Mouse (Mus musculus) splenic B cell, adult 2 months (primary cell): ENCODE results near the gene Prkce.

Source experiments
- DNase-seq: peaks from one replicate; pipeline ENCODE4 v3.0.0-alpha.2; 2011; ENCODE audit warnings: low read depth, low spot score
- H3K27me3 ChIP-seq: 2 replicates; pipeline ENCODE4 v1.6.1; 2012; ENCODE audit warnings: mild to moderate bottlenecking, low read length, moderate library complexity, mixed read lengths; ENCODE audit not compliant: control insufficient read depth, poor library complexity, insufficient read depth, severe bottlenecking
- H3K36me3 ChIP-seq: 2 replicates; pipeline ENCODE4 v1.6.1; 2012; ENCODE audit warnings: mild to moderate bottlenecking, low read length, moderate library complexity, mixed read lengths; ENCODE audit not compliant: control insufficient read depth, poor library complexity, insufficient read depth, severe bottlenecking

Gene Prkce

GRCm38 (mm10) chr17:86198496-86199465, 31.2 kb downstream of the Prkce start:
- no peaks in the 10 kb centered on the region; the same call in 1 of the 2 replicates for H3K36me3 ChIP-seq
- no peak for DNase-seq
- no peaks in the 10 kb centered on the region for H3K27me3 ChIP-seq

DNA sequence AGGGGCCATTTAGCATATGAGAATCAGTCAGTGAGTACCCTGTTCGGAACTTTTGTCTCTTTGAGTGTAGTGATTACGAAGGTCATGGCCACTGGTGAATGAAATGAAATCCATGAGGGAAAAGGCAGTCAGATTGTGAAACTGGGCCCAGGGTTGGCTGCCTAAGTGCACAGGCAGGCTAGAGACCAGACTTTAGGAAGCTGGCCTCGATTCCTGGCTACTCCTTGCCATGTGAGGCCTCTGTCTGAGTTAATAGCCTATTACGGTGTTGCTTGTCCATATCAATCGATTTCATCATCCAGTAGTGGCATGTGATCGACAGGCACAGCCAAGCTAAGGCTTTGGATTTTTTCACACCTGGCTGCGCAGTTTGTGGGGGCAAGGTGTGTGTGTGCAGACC, 34.4 kb downstream of the Prkce start:
- DNase-seq, result no peak
- H3K36me3 ChIP-seq, result no peaks in the 10 kb centered on the region
- H3K27me3 ChIP-seq, result no peaks in the 10 kb centered on the region

DNA sequence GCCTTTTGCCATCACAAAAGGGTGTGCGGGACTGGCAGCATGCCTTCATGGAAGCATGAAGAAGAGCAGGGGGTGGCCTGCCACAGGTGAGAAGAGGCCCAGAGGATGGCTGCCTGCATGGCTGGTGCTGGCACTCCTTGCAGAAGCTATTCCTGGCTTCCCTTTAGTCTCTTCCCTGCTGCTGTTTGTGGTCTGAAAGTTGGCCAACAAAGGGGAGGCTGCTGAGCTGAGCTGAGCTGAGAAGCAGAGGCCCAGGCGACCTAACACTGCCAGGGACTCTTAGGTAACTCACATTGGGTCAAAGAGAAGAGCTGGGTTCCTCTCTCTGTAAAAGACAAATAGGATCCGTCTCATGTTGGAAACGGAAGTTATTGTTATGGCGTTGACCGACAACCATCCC, 35.4 kb downstream of the Prkce start:
- DNase-seq, result no peak
- Histone ChIP-seq H3K27me3 (no peaks in the 10 kb centered on the region), H3K36me3 (no peaks in the 10 kb centered on the region)

GRCm38 (mm10) chr17:86203531-86204450, 36.2 kb downstream of the Prkce start:
- H3K36me3 ChIP-seq, result no peaks in the 10 kb centered on the region
- DNase-seq, result no peak
- H3K27me3 ChIP-seq, result no peaks in the 10 kb centered on the region

GRCm38 (mm10) chr17:86206289-86206688, 38.7 kb downstream of the Prkce start:
- Histone ChIP-seq H3K36me3 (no peaks in the 10 kb centered on the region), H3K27me3 (no peaks in the 10 kb centered on the region)
- no peak for DNase-seq

GRCm38 (mm10) chr17:86208057-86208820, 40.7 kb downstream of the Prkce start:
- Histone ChIP-seq H3K36me3 (no peaks in the 10 kb centered on the region), H3K27me3 (no peaks in the 10 kb centered on the region)
- no peak for DNase-seq

DNA sequence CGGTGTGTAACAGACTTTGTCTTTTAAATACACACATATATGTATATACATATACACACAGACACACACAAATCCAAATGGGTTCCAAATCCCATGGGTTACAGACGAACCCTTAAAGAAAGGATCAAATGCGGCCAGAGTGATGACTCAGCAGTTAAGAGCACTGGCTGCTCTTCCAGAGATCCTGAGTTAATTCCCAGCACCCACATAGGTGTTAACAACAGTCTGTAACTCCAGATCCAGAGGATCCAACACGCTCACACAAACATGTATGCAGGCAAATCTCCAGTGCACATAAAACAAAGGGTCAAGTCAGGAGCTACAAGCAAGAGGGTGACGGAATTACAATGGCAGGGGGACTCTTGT, 41.2 kb downstream of the Prkce start:
- H3K27me3 ChIP-seq, result no peaks in the 10 kb centered on the region
- no peak for DNase-seq
- no peaks in the 10 kb centered on the region for H3K36me3 ChIP-seq

DNA sequence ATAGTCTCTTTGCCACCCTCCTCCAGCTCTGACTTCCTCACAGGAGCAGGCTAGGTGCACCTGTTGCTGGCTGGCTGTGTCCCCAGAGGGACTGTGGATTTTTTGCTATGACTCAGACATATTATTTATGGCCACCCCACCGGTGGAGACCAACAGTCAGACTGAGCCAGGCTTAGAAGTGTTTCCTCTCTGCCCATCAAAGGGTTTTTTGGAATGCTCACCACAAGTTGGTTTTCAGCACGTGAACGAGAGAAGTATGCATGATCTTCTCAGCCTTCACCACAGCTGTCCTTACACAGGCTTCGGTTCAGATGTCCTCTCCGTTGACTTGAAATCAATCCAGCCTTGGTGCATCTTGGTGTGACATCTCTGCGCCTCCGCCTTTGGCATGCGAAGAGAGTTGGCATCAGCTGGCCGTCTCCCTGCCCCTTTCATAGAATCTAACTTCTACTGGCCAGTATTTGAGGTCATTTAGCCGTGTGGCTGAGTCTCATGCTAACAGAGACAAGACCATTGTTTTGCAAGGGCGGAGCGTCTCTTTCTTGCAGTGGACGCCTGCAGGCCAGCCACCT, 42.2 kb downstream of the Prkce start:
- DNase-seq, result peak; percentile 22
- Histone ChIP-seq H3K27me3 (no peaks in the 10 kb centered on the region), H3K36me3 (peaks cover under 1% of the 10 kb centered on the region; the same call in 1 of the 2 replicates)

GRCm38 (mm10) chr17:86212204-86212603, 44.6 kb downstream of the Prkce start:
- H3K36me3 ChIP-seq, result peaks cover 2% of the 10 kb centered on the region; the same call in 1 of the 2 replicates
- DNase-seq, result no peak
- no peaks in the 10 kb centered on the region for H3K27me3 ChIP-seq

DNA sequence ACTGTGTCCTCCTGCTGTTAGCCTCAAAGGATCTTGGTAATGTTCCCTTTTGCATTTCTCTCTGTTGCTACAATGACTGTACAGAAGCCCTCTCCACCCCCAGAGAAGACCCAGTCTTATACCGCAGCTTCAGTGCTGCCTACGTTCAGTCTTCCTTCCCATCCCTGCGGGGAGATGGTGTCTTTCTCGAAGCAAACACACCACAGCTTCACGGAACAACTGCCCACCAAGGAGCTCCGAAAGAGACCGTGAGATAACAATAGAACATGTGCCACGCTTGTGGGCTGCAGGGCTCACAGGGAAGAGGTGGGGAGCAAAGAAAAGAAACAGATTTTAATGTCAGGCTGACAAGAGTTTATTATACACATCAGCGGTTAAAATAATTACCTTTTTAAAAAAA, 46.7 kb downstream of the Prkce start:
- DNase-seq, result no peak
- Histone ChIP-seq H3K36me3 (peaks cover 2% of the 10 kb centered on the region; the same call in 1 of the 2 replicates), H3K27me3 (no peaks in the 10 kb centered on the region)

DNA sequence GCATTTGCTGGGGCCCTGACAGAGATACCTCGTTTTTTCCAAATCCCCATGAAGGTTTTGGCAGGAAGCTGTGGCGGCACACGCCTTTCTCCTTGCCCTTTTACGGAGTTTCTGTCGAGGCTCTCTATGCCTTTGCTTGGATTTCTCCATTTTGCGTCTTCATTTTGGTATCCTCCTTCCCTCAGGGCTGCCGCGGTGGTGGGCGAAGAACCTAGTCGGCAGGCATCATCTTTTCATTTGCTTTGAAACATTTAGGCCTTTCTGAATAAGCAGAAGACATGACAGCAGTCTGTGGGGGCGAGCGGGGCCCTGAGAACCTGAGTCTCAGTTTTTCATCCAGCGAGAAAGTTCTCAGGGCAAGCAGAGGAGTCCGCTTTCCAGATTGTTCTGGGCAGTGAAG, 47.2 kb downstream of the Prkce start:
- no peaks in the 10 kb centered on the region for H3K27me3 ChIP-seq
- DNase-seq, result no peak
- H3K36me3 ChIP-seq, result peaks cover 2% of the 10 kb centered on the region; the same call in 1 of the 2 replicates

GRCm38 (mm10) chr17:86215771-86216170, 48.2 kb downstream of the Prkce start:
- peak; percentile 83 for DNase-seq
- peaks cover 2% of the 10 kb centered on the region; the same call in 1 of the 2 replicates for H3K36me3 ChIP-seq
- H3K27me3 ChIP-seq, result no peaks in the 10 kb centered on the region

DNA sequence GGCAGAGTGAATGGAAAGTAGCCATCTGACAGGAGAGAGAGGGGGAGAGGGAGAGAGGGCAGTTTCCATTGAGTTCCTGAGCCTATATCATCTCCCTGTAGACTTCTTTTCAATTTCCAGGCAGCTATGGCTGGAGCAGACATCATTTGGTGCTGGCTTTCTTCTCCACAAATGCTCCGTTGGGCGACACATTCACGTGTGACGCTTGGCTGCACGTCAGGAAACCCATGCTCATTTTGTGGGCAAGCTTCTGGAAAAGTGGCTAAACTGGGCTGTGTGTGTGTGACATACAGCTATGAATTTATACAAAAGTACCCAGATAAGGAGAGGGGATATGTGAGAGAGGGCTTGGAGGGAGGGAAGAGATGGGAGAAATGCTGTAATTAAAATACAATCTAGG, 49.9 kb downstream of the Prkce start:
- no peak for DNase-seq
- Histone ChIP-seq H3K36me3 (peaks cover 2% of the 10 kb centered on the region; the same call in 1 of the 2 replicates), H3K27me3 (no peaks in the 10 kb centered on the region)

DNA sequence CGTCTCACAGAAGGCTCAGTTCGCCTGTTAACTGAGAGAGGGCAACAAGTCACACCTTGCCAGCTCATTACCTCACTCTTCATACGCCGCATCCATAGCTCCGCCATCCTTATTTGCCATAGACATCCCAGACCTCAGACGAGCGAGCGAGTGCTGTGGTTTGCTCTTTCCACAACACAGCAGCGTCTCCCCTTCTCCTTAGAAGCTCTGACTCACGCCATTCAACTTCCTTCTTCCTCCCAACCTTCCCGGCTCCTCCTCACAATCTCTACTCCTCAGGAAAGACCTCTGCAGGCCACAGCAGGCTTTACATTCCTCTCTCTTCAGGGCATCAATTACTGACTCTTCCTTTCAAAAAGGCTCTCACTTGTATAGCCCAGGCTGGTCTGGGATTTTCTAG, 51.0 kb downstream of the Prkce start:
- Histone ChIP-seq H3K27me3 (no peaks in the 10 kb centered on the region), H3K36me3 (peaks cover 2% of the 10 kb centered on the region; the same call in 1 of the 2 replicates)
- no peak for DNase-seq
